ENCODE assay signal across 8 mouse cellular contexts in the genomic region with DNA sequence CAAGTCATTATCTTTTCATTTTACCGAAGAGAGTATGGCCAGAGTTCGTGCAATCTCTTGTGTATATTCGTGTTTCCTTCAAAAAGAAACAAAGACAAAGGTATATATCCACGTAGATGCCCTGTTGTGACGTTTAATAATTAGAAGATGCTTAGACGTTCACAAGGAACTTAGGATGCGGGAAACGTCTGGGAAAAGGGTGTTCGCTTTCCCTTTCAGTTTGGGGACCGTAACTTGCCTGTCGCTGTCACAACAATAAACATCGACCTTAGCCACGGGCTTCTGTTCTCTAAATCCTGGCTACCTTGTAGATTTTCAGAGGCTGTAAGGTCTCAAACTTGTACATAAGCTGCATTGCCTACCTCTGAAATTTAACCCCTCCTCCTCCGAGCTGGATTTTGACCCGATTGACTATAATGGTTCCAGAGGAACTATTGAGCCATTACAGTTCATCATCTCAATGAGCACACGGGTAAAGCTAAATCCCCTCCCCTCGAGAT. TPM values are rescaled to one million over a fixed set of nuclear protein-coding genes. Genes with fewer than 3 reads are reported as not detected.
DNase-seq lines count a peak whose midpoint lies in the region; ATAC-seq and TF ChIP-seq lines count a peak whose summit lies in the region.

No protein-coding gene starts in this region.

- under 1% methylated on average over 17 of the region's 17 CpGs for WGBS in lung, embryonic 14.5 days
- WGBS in heart, embryonic 13.5 days, result under 1% methylated on average over 17 of the region's 17 CpGs
- WGBS in liver, embryonic 12.5 days (ENCODE audit: insufficient replicate concordance), result under 1% methylated on average over 17 of the region's 17 CpGs
- WGBS in stomach, embryonic 15.5 days, result 2% methylated on average over 17 of the region's 17 CpGs

- no peaks in the 10 kb centered on the region for H3K36me3 ChIP-seq in lung, embryonic 14.5 days (ENCODE audit: insufficient read depth)
- no peaks in the 10 kb centered on the region for H3K36me3 ChIP-seq in heart, embryonic 13.5 days
- H3K36me3 ChIP-seq in liver, embryonic 12.5 days, result no peaks in the 10 kb centered on the region
- no peaks in the 10 kb centered on the region for H3K36me3 ChIP-seq in stomach, embryonic 15.5 days

- H3K9ac ChIP-seq in lung, embryonic 14.5 days, result peak overlapping the region; percentile 44
- peak overlapping the region; percentile 51 for H3K9ac ChIP-seq in heart, embryonic 13.5 days
- no peak overlapping the region for H3K9ac ChIP-seq in liver, embryonic 12.5 days
- no peak overlapping the region for H3K9ac ChIP-seq in stomach, embryonic 15.5 days

- no peak for ATAC-seq in lung, embryonic 14.5 days (ENCODE audit: insufficient read depth)
- ATAC-seq in heart, embryonic 13.5 days (ENCODE audit: extremely low read depth, insufficient number of reproducible peaks, low FRiP score, low TSS enrichment), result no peak
- no peak for ATAC-seq in liver, embryonic 12.5 days
- ATAC-seq in stomach, embryonic 15.5 days (ENCODE audit: insufficient read depth, low FRiP score, low read depth), result no peak

- no peak overlapping the region for H3K27ac ChIP-seq in lung, embryonic 14.5 days (ENCODE audit: low read depth)
- H3K27ac ChIP-seq in heart, embryonic 13.5 days (replicated peaks), result no peak overlapping the region
- no peak overlapping the region for H3K27ac ChIP-seq in liver, embryonic 12.5 days
- no peak overlapping the region for H3K27ac ChIP-seq in stomach, embryonic 15.5 days

- no peaks in the 10 kb centered on the region for H3K9me3 ChIP-seq in lung, embryonic 14.5 days (ENCODE audit: low read depth, low read length)
- H3K9me3 ChIP-seq in heart, embryonic 13.5 days, result no peaks in the 10 kb centered on the region
- H3K9me3 ChIP-seq in liver, embryonic 12.5 days (replicated peaks), result no peaks in the 10 kb centered on the region
- H3K9me3 ChIP-seq in stomach, embryonic 15.5 days, result no peaks in the 10 kb centered on the region

- H3K4me3 ChIP-seq in lung, embryonic 14.5 days (ENCODE audit: low read depth, low read length), result peak overlapping the region; percentile 42
- H3K4me3 ChIP-seq in heart, embryonic 13.5 days, result peak overlapping the region; percentile 62
- peak overlapping the region; percentile 38 for H3K4me3 ChIP-seq in liver, embryonic 12.5 days
- peak overlapping the region; percentile 43 for H3K4me3 ChIP-seq in stomach, embryonic 15.5 days (replicated peaks)

- no peak for TF ChIP-seq CTCF in lung, embryonic 14.5 days (IDR thresholded peaks at IDR 0.05; ENCODE audit: low read depth)

- peaks cover 10% of the 10 kb centered on the region; the same call in 1 of the 2 replicates for H3K27me3 ChIP-seq in lung, embryonic 14.5 days (ENCODE audit: insufficient read depth, low read length)
- H3K27me3 ChIP-seq in heart, embryonic 13.5 days (replicated peaks), result peaks cover 51% of the 10 kb centered on the region
- H3K27me3 ChIP-seq in liver, embryonic 12.5 days (replicated peaks), result peaks cover 60% of the 10 kb centered on the region
- 0 out of 2 replicates have a peak, but pooled peaks cover 13% of the 10 kb centered on the region for H3K27me3 ChIP-seq in stomach, embryonic 15.5 days (replicated peaks)

- peak; percentile 37 for DNase-seq in lung, embryonic 14.5 days
- DNase-seq in lung, postnatal 25 days (ENCODE audit: low spot score), result no peak
- no peak for DNase-seq in gastrocnemius, postnatal 25 days
- no peak for DNase-seq in kidney, adult 18-20 months
- DNase-seq in urinary bladder, postnatal 14 days (ENCODE audit: low spot score), result no peak

- peak overlapping the region; percentile 79 for H3K4me2 ChIP-seq in lung, embryonic 14.5 days
- H3K4me2 ChIP-seq in heart, embryonic 13.5 days, result peak overlapping the region; percentile 89
- H3K4me2 ChIP-seq in liver, embryonic 12.5 days, result peak overlapping the region; percentile 58
- peak overlapping the region; percentile 67 for H3K4me2 ChIP-seq in stomach, embryonic 15.5 days

- H3K4me1 ChIP-seq in lung, embryonic 14.5 days (ENCODE audit: insufficient read depth), result peaks cover 9% of the 10 kb centered on the region
- peaks cover 16% of the 10 kb centered on the region for H3K4me1 ChIP-seq in heart, embryonic 13.5 days
- H3K4me1 ChIP-seq in liver, embryonic 12.5 days, result no peaks in the 10 kb centered on the region
- H3K4me1 ChIP-seq in stomach, embryonic 15.5 days, result peaks cover 12% of the 10 kb centered on the region

RNA-seq across cellular contexts. Expression of a gene that starts 0.6 kb away (rescaled TPM):
- polyA plus RNA-seq in lung, embryonic 14.5 days (2014; fragmentation: Nextera tagmentation; extraction: Ambion mirVana), result 23.3 and 28.5 TPM in 2 replicates
- 13.7 and 20.2 TPM in 2 replicates for polyA plus RNA-seq in heart, embryonic 13.5 days (2015; fragmentation: Nextera tagmentation; extraction: Ambion mirVana)
- polyA plus RNA-seq in liver, embryonic 12.5 days (2016; fragmentation: Nextera tagmentation; extraction: Ambion mirVana), result 1.3 and 2.0 TPM in 2 replicates
- 45.5 and 47.2 TPM in 2 replicates for polyA plus RNA-seq in stomach, embryonic 15.5 days (2015; fragmentation: Nextera tagmentation; extraction: Ambion mirVana)
- 1 to 10 TPM; 2.7 to 2.9 TPM for total RNA-seq in gastrocnemius, postnatal 25 days (2021)

Comparison
In these comparisons a context has a peak if more than half of its experiments do, and no peak if none do; other contexts are left out.
1. H3K9ac ChIP-seq: peak in lung, embryonic 14.5 days (single experiment) and heart, embryonic 13.5 days (single experiment); none in liver, embryonic 12.5 days (single experiment) and stomach, embryonic 15.5 days (single experiment).
2. Peak in every context shown above with its lines, with median percentiles within 50 percentile points of each other: H3K4me2 ChIP-seq and H3K4me3 ChIP-seq.